Mouse (Mus musculus) kidney, postnatal 36 days (tissue): Measurements from ENCODE around the gene Ceacam2.
"Not testable (repeated sequence)": the region's sequence is repeated elsewhere in the genome, so short reads cannot be mapped to it uniquely, and the experiment has no call there.

ENCODE experiments used
- DNase-seq, 2 experiments: peaks; one replicate each; pipeline ENCODE4 v3.0.0; 2021 to 2022; ENCODE audit warnings: mixed read lengths in 2 of 2

Ceacam2 gene

DNA sequence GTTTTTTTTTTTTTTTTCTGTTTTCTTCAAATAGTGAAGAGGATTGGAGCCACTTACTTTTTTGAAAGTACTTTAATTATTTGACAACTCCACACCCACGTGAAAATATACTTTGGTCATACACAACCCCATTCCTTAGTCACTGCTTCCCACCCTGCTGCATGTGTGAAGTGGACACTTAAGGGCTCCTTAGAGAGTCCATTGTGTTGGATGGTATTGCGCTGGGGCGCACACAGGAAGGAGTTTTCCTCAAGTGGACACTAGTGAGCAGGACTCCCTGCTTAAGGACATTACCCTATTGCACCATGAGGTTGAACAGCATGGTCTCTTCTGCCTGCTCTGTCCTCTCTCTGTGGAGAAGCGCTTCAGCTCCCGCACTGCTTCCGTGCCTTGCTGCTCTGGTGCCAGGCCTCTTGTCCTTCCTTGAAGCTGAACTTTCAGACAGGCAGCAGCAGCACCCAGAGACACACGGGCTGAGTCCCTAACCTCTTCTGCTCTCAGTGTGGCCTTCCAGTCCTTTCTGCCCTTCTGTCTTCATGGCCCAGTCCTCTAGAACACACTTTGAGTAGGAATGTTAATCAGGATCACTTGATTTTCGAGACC, 56.4 kb downstream of the Ceacam2 start:
- DNase-seq, result peak in 1 of 2 experiments; percentile 8

GRCm38 (mm10) chr7:25480791-25481190, 58.9 kb downstream of the Ceacam2 start:
- DNase-seq, result peak in 1 of 2 experiments; percentile 33

DNA sequence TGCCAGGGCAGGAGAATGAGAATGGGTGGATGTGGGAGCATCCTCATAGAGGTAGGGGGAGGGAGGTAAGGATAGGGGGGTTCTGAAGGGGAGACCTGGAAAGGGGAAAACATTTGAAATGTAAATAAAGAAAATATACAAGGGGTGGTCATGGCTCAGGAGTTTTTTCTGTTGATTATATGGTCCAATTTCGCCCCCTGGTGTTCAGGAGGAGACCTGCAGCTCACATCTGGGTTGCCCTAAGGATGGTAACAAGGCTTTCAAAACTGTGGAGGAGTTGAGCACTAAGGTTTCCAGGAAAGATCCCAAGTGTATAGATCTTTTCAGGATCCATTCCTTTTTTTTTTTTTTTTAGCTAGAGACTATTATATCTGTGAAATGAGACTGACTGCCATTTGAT, 60.2 kb downstream of the Ceacam2 start:
- peak; percentile 53 to 59 for DNase-seq

- not testable (repeated sequence) for DNase-seq
Measured at GRCm38 (mm10) chr7:25477752-25478093, 61.9 kb downstream of the Ceacam2 start.

GRCm38 (mm10) chr7:25477091-25477751, 62.4 kb downstream of the Ceacam2 start, which contains the start of gene Ceacam1:
TSS of gene Ceacam1 (minus strand) at chr7:25477603.
- DNase-seq, result peak; percentile 88 to 89

DNA sequence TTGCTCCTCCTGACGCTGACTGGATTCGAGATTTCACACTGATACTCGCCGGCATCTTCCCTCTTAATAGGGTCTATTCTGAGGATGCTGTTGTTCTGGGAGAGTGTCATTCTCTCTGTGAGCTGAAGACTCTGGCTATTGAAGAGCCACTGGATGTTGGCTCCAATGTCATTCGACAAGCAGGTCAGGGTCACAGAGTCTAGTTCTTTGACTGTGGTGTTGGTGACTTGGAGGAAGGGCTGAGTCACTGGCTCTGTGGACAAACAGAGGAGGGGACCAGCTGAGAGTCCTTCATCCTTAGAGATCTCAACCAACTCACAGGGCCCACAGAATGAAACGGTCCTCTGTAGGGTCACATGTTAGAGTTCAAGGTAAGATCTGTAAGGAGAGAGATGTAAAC, 67.8 kb downstream of the Ceacam2 start:
- DNase-seq, result not testable (repeated sequence)
